Mouse (Mus musculus): Measurements from ENCODE around the gene Med4.
A peak's percentile ranks its signal among the peaks of the same experiment; 100 is the strongest.

Gene Med4

GRCm38 (mm10) chr14:73509765-73510423 lies at the start of gene Med4:
TSS of gene Med4 (plus strand) at chr14:73510025.
- peak; percentile 98 for DNase-seq

- peak; percentile 22 for DNase-seq
Measured at GRCm38 (mm10) chr14:73460514-73461134, 49.2 kb upstream of the Med4 start.

GRCm38 (mm10) chr14:73462211-73462610 lies 47.6 kb upstream of the Med4 start:
- DNase-seq = no peak

- peak; percentile 27 for DNase-seq
Measured at GRCm38 (mm10) chr14:73467697-73468096, 42.1 kb upstream of the Med4 start.

- DNase-seq = peak; percentile 58
Measured at GRCm38 (mm10) chr14:73469506-73469905, 40.3 kb upstream of the Med4 start.

GRCm38 (mm10) chr14:73470593-73470992 lies 39.2 kb upstream of the Med4 start:
- no peak for DNase-seq

GRCm38 (mm10) chr14:73472205-73472604 lies 37.6 kb upstream of the Med4 start:
- DNase-seq = no peak

- DNase-seq = peak; percentile 69
Measured at GRCm38 (mm10) chr14:73473670-73474460, 36.0 kb upstream of the Med4 start.

GRCm38 (mm10) chr14:73474636-73475093 lies 35.2 kb upstream of the Med4 start:
- peak; percentile 60 for DNase-seq

GRCm38 (mm10) chr14:73475506-73475905 lies 34.3 kb upstream of the Med4 start:
- DNase-seq = no peak

- DNase-seq = no peak
Measured at GRCm38 (mm10) chr14:73476361-73476934, 33.4 kb upstream of the Med4 start.

- DNase-seq = no peak
Measured at GRCm38 (mm10) chr14:73477077-73477476, 32.7 kb upstream of the Med4 start.

- DNase-seq = no peak
Measured at GRCm38 (mm10) chr14:73478321-73478720, 31.5 kb upstream of the Med4 start.

- no peak for DNase-seq
Measured at GRCm38 (mm10) chr14:73479771-73480170, 30.1 kb upstream of the Med4 start.

GRCm38 (mm10) chr14:73483516-73484229 lies 26.2 kb upstream of the Med4 start:
- DNase-seq = no peak

- DNase-seq = no peak
Measured at GRCm38 (mm10) chr14:73484366-73485110, 25.3 kb upstream of the Med4 start.

GRCm38 (mm10) chr14:73486641-73487040 lies 23.2 kb upstream of the Med4 start:
- DNase-seq = no peak

- DNase-seq = no peak
Measured at GRCm38 (mm10) chr14:73493356-73493755, 16.5 kb upstream of the Med4 start.

GRCm38 (mm10) chr14:73494122-73494521 lies 15.7 kb upstream of the Med4 start:
- DNase-seq = no peak

GRCm38 (mm10) chr14:73495753-73496152 lies 14.1 kb upstream of the Med4 start:
- DNase-seq = no peak

GRCm38 (mm10) chr14:73501283-73501682 lies 8.5 kb upstream of the Med4 start:
- DNase-seq = no peak

- no peak for DNase-seq
Measured at GRCm38 (mm10) chr14:73501721-73502120, 8.1 kb upstream of the Med4 start.
